Mouse (Mus musculus) heart, postnatal 0 days (tissue): Measurements from ENCODE around the gene Ppp2r5d.
A peak's percentile ranks its signal among the peaks of the same experiment; 100 is the strongest.

Experiments used
- CTCF ChIP-seq: IDR thresholded peaks from 2 replicates; pipeline ENCODE4 v1.5.1; 2016; ENCODE audit warnings: antibody characterized with exemption, control low read depth, low read depth
- EP300 ChIP-seq: IDR thresholded peaks from 2 replicates; pipeline ENCODE4 v1.6.1; 2016; ENCODE audit warnings: antibody characterized with exemption, low read depth

DNA sequence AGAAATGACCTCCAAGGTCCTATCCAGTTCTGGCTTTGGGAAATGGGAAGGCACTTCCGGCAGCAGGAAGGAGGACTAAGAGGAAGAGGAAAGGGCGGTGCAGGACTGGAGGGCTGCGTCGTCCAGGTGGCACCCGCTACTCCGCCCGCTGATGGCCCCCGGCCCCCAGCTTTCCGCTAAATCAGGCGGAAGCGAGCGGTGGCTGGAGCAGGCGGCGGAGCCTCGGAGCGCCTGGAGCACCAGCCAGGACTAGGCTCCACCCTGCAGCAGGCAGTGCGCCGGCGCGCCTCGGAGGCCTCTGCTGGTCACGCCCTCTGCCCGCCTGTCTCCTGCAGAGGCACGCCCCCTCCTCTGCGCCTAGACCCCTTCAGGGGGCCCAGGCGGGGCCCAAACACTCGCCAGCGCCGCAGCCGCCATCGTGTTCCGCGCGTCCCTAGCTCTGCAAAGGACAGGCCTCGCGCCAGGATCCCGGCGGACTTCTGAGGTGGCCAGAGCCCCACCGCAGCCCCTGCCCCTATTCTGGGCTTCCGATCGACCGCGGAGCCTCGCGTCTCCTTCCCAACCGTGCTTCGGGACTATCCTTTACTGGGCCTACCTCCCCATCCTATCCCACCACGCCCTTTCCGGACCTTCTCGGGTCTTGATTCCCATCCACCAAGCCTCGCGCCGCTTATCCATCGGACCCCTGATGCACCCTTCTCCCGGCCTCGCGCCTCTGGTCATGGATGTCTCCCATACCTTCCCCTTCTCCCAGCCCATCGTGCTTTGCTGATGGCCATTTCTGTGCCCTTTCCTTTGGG is 54.5 kb downstream of the Ppp2r5d start, which contains the start of gene Cul7:
- no peak for TF ChIP-seq CTCF
- TF ChIP-seq EP300, result peak; percentile 71
